ENCODE assay signal across 8 mouse cellular contexts in the genomic region with DNA sequence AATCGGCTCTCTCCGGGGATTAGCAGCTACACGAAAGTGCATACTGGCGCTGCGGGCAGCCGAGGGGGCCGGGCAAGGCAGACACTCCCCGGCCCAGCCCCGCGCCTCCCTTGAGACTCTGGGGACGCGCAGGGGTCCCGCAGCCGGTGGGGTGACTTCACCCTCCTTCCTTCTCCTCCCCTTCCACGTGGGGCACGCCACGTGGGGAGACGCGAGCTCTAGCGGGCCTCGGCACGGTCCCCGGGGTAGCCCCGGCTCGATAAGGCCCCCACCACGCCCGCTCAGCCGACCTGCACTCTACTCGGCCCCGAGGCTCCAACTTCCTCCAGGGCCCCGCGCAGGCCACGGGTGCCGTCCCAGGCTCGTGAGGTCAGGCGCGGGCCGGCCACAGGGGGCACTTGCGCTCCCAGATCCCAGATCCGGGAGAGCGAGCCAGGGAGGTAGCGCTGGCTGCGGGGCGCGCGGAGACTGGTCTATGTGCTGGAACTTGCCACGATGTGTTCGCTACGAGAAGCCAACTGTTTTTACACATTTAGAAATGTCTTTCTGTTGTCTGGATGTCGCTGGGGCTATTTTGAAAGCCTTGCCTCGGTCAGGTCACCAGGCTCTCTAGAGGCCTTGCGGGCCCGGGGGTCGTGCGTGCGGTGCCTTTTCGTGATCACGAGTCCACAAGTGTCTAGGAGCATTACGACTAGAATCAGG. TPM values are rescaled to one million over a fixed set of nuclear protein-coding genes. Genes with fewer than 3 reads are reported as not detected.
DNase-seq lines count a peak whose midpoint lies in the region; ATAC-seq and TF ChIP-seq lines count a peak whose summit lies in the region.

Gene Ctbp2, minus strand, starts transcription at position 356 of the 702 bp plus-strand sequence.

- H3K4me1 ChIP-seq in G1E (ENCODE audit: insufficient read depth, low read depth, low read length), result peaks cover 28% of the 10 kb centered on the region
- peaks cover 10% of the 10 kb centered on the region for H3K4me1 ChIP-seq in lung, adult 2 months (ENCODE audit: control insufficient read depth, insufficient read depth, low read length)
- H3K4me1 ChIP-seq in neural tube, embryonic 14.5 days (ENCODE audit: control insufficient read depth, insufficient read depth, low read length), result peaks cover 21% of the 10 kb centered on the region

- H3K4me2 ChIP-seq in neural tube, embryonic 14.5 days (ENCODE audit: low read depth, low read length), result peak within 1 kb of the TSS; percentile 99

- H3K4me3 ChIP-seq in G1E (ENCODE audit: low read depth, low read length), result peak within 1 kb of the TSS; percentile 85
- peak within 1 kb of the TSS; percentile 85 for H3K4me3 ChIP-seq in layer of hippocampus, adult 2 months
- H3K4me3 ChIP-seq in lung, adult 2 months (replicated peaks; ENCODE audit: extremely low read depth, low read depth, low read length), result peak within 1 kb of the TSS; percentile 93
- H3K4me3 ChIP-seq in neural tube, embryonic 14.5 days (ENCODE audit: low read depth, low read length), result peak within 1 kb of the TSS; percentile 67

- 0 out of 2 replicates have a peak, but pooled peaks have one; percentile 5 for TF ChIP-seq POLR2A in lung, adult 2 months (IDR thresholded peaks at IDR 0.05; ENCODE audit: borderline replicate concordance, extremely low read depth, low read depth, low read length)

- H3K9ac ChIP-seq in neural tube, embryonic 14.5 days (replicated peaks; ENCODE audit: low read depth, low read length), result peak within 1 kb of the TSS; percentile 84

- peak; percentile 84 for DNase-seq in G1E (ENCODE audit: low spot score)
- DNase-seq in cerebellum, adult 18-20 months, result peak; percentile 80 to 85
- DNase-seq in heart, postnatal 36 days, result peak; percentile 83 to 89
- DNase-seq in layer of hippocampus, adult 2 months (ENCODE audit: low spot score in 2 of 2), result peak; percentile 37 to 48
- DNase-seq in lung, adult 2 months, result peak; percentile 83
- DNase-seq in testis, postnatal 10 days (ENCODE audit: low spot score), result peak; percentile 91

- H3K27ac ChIP-seq in layer of hippocampus, adult 2 months, result peak within 1 kb of the TSS; percentile 91
- peak within 1 kb of the TSS; percentile 89 for H3K27ac ChIP-seq in neural tube, embryonic 14.5 days (ENCODE audit: low read depth, low read length)

- H3K36me3 ChIP-seq in G1E (replicated peaks), result peaks cover 1% of the 10 kb centered on the region
- H3K36me3 ChIP-seq in neural tube, embryonic 14.5 days (ENCODE audit: control insufficient read depth, insufficient read depth, low read length), result no peaks in the 10 kb centered on the region

- TF ChIP-seq CTCF in G1E (IDR thresholded peaks at IDR 0.05; ENCODE audit: low read depth, low read length), result no peak
- TF ChIP-seq CTCF in layer of hippocampus, adult 2 months (conservative IDR thresholded peaks at IDR 0.05), result peak; percentile 74
- no peak for TF ChIP-seq CTCF in lung, adult 2 months (IDR thresholded peaks at IDR 0.05; ENCODE audit: insufficient read depth, low read length)

- H3K27me3 ChIP-seq in G1E (ENCODE audit: insufficient read depth, low read length), result peaks cover 12% of the 10 kb centered on the region
- no peaks in the 10 kb centered on the region for H3K27me3 ChIP-seq in neural tube, embryonic 14.5 days (ENCODE audit: control insufficient read depth, insufficient read depth, low read length)

- WGBS in lung, adult 2 months, result under 1% methylated on average over 59 of the region's 59 CpGs
- WGBS in neural tube, embryonic 14.5 days, result under 1% methylated on average over 59 of the region's 59 CpGs

- H3K9me3 ChIP-seq in G1E (replicated peaks), result no peaks in the 10 kb centered on the region
- no peaks in the 10 kb centered on the region for H3K9me3 ChIP-seq in neural tube, embryonic 14.5 days (ENCODE audit: control insufficient read depth, low read length)

- peak; percentile 77 for ATAC-seq in G1E (ENCODE audit: extremely low read depth, insufficient number of reproducible peaks, low FRiP score, poor library complexity, severe bottlenecking)
- ATAC-seq in frontal cortex, adult (ENCODE audit: low TSS enrichment), result peak; percentile 56
- peak; percentile 59 for ATAC-seq in neural tube, embryonic 14.5 days (ENCODE audit: low read depth)

- intact Hi-C loops in heart, postnatal 36 days (cut with DNase I), result loop anchor here (2.0 to 10.0 kb wide), 7 partner anchors 37 to 513 kb away; partner anchors contain the start of genes Abraxas2, Edrf1, Eef1akmt2 and Zranb1

RNA-seq across cellular contexts. Expression of gene Ctbp2, which starts in this region (rescaled TPM):
- total RNA-seq in G1E (2014; fragmentation: Nextera tagmentation), result 84.5 and 108 TPM in 2 replicates
- total RNA-seq in G1E (2017), result 52.6 and 55.8 TPM in 2 replicates
- polyA plus RNA-seq in G1E (2012), result 132 and 133 TPM in 2 replicates
- 10 to 100 TPM; 23.8 to 28.6 TPM for total RNA-seq in heart, postnatal 36 days (2021)
- total RNA-seq in layer of hippocampus, adult 2 months (2021), result 10 to 100 TPM; 44.1 to 47.4 TPM
- 65.2 and 65.8 TPM in 2 replicates for polyA plus RNA-seq in lung, adult 2 months (2012; rRNA removed)
- 61.1 and 65.0 TPM in 2 replicates for polyA plus RNA-seq in neural tube, embryonic 14.5 days (2014; fragmentation: Nextera tagmentation; extraction: Ambion mirVana)

Comparison
In these comparisons a context has a peak if more than half of its experiments do, and no peak if none do; other contexts are left out.
1. Peak in every context shown above with its lines: DNase-seq, ATAC-seq, H3K4me3 ChIP-seq and H3K27ac ChIP-seq.